Mouse (Mus musculus): ENCODE results near the gene Scel. TPM values are rescaled to one million over a fixed set of nuclear protein-coding genes. Genes with fewer than 3 reads are reported as not detected.

Scel gene
- polyA plus RNA-seq, 1 experiment = not detected

DNA sequence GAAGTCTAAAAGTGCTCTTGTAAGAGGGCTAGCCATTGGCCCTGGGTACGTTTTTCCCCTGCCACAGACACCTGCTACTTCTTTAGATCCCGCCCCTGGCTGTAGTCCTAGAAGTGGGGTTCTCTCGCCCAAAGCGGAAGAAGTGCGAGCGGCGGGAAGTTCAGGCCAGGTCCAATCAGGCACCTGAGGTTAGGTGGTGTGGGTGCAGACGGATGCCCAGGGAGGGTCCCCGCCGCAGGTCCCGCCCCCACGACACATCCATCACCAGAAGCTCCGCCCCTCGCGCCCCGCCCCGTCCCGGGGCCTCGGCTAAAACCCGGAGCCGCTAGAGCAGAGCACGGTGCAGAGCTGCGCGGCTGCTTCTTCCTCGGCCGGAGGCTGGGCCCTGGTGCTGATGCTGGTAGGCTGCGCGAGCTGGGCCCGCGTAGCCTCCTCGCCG, 136.8 kb downstream of the Scel start, which contains the start of gene Slain1:
Gene Slain1, plus strand, starts transcription at position 333 of the 439 bp plus-strand sequence.
- WGBS = under 1% methylated on average over 32 of the region's 32 CpGs
- H3K27ac ChIP-seq (ENCODE audit: insufficient read depth, low read depth, low read length) = peak within 1 kb of the TSS; percentile 84
- TF ChIP-seq POLR2A (IDR thresholded peaks at IDR 0.05; ENCODE audit: insufficient read depth, low read depth, low read length) (peak; percentile 95), CTCF (IDR thresholded peaks at IDR 0.05; ENCODE audit: insufficient read depth, low read depth, low read length) (no peak)
- 0 out of 2 replicates have a peak, but pooled peaks cover 3% of the 10 kb centered on the region for H3K4me1 ChIP-seq (ENCODE audit: control insufficient read depth, insufficient read depth, low read length)
- H3K4me3 ChIP-seq (ENCODE audit: insufficient read depth, low read depth, low read length) = peak within 1 kb of the TSS; percentile 97

- no peak for TF ChIP-seq CTCF (IDR thresholded peaks at IDR 0.05; ENCODE audit: insufficient read depth, low read depth, low read length)
- TF ChIP-seq POLR2A (IDR thresholded peaks at IDR 0.05; ENCODE audit: insufficient read depth, low read depth, low read length) = no peak
- 0 out of 2 replicates have a peak, but pooled peaks cover 3% of the 10 kb centered on the region for H3K4me1 ChIP-seq (ENCODE audit: control insufficient read depth, insufficient read depth, low read length)
- under 1% methylated on average over 67 of the region's 67 CpGs for WGBS
- peak overlapping the region; percentile 84 for H3K27ac ChIP-seq (ENCODE audit: insufficient read depth, low read depth, low read length)
- H3K4me3 ChIP-seq (ENCODE audit: insufficient read depth, low read depth, low read length) = peak overlapping the region; percentile 97
These were observed 137.4 kb downstream of the Scel start for GRCm38 (mm10) chr14:103650413-103651101.

- TF ChIP-seq POLR2A (IDR thresholded peaks at IDR 0.05; ENCODE audit: insufficient read depth, low read depth, low read length) = no peak
- TF ChIP-seq CTCF (IDR thresholded peaks at IDR 0.05; ENCODE audit: insufficient read depth, low read depth, low read length) = no peak
- Histone ChIP-seq H3K4me3 (ENCODE audit: insufficient read depth, low read depth, low read length) (peak overlapping the region; percentile 97), H3K27ac (ENCODE audit: insufficient read depth, low read depth, low read length) (peak overlapping the region; percentile 84; the same call in 1 of the 2 replicates), H3K4me1 (ENCODE audit: control insufficient read depth, insufficient read depth, low read length) (0 out of 2 replicates have a peak, but pooled peaks cover 3% of the 10 kb centered on the region)
- WGBS = 3% methylated on average over 11 of the region's 11 CpGs
These were observed 138.0 kb downstream of the Scel start for GRCm38 (mm10) chr14:103651106-103651505.

DNA sequence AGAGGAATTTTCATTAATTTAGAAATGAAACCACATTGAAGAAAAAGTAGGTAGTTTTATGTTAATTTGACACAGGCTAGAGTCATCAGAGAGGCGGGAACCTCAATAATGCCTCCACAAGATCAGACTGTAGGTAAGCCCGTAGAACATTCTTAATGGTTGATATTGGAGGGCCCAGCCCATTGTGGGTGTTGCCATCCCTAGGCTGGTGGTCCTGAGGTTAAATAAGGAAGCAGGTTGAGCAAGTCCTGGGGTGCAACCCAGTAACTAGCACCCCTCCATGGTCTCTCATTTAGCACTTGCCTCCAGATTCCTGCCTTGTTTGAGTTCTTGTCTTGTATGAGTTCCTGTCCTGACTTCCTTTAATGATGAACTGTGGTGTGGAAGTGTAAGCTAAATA, 138.4 kb downstream of the Scel start:
- TF ChIP-seq POLR2A (IDR thresholded peaks at IDR 0.05; ENCODE audit: insufficient read depth, low read depth, low read length) = no peak
- TF ChIP-seq CTCF (IDR thresholded peaks at IDR 0.05; ENCODE audit: insufficient read depth, low read depth, low read length) = no peak
- H3K27ac ChIP-seq (ENCODE audit: insufficient read depth, low read depth, low read length) = no peak overlapping the region
- 0 out of 2 replicates have a peak, but pooled peaks cover 3% of the 10 kb centered on the region for H3K4me1 ChIP-seq (ENCODE audit: control insufficient read depth, insufficient read depth, low read length)
- 24% methylated on average over 2 of the region's 2 CpGs for WGBS
- no peak overlapping the region; the same call in 1 of the 2 replicates for H3K4me3 ChIP-seq (ENCODE audit: insufficient read depth, low read depth, low read length)

DNA sequence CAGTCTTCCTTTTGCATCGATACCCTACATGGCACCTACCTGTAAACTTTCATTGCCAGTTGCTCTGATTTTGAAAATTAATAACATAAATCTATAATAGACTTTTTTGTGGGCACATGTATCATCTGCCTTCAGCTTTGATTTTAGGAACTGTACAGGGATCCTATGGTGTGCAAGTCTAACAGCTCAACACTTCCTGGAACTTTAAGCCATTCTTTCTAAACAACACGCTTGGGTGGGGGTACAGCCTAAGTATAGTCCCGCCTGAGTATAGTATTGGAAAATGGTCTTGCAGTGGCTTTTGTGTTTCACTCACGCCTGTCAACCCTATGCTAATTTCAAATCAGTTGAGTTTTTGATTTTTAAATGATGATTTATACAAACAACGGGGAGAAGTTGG, 139.4 kb downstream of the Scel start:
- H3K4me3 ChIP-seq (ENCODE audit: insufficient read depth, low read depth, low read length) = no peak overlapping the region
- 73% methylated on average over 5 of the region's 5 CpGs for WGBS
- no peak overlapping the region for H3K27ac ChIP-seq (ENCODE audit: insufficient read depth, low read depth, low read length)
- TF ChIP-seq CTCF (IDR thresholded peaks at IDR 0.05; ENCODE audit: insufficient read depth, low read depth, low read length) (no peak), POLR2A (IDR thresholded peaks at IDR 0.05; ENCODE audit: insufficient read depth, low read depth, low read length) (no peak)
- 0 out of 2 replicates have a peak, but pooled peaks cover 3% of the 10 kb centered on the region for H3K4me1 ChIP-seq (ENCODE audit: control insufficient read depth, insufficient read depth, low read length)

DNA sequence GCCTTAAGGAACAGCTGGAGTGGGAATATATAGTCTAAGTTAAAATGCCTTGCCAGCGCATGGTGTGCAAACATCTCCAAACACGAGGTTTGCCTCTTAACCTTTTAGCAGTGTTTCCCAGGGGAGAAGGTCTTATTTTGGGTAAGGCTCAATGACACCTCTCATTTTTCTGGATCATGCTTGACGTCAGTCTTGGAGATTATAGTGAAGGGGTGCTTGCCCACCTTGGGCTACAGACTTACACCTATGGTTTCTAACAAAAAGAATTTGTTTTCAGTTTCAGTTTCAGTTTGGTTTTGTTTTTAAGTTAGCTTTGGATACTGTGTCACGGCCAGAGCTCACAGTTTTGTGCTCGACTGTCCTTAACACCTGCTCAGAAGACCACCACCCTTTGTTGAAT, 140.7 kb downstream of the Scel start:
- TF ChIP-seq CTCF (IDR thresholded peaks at IDR 0.05; ENCODE audit: insufficient read depth, low read depth, low read length) = no peak
- TF ChIP-seq POLR2A (IDR thresholded peaks at IDR 0.05; ENCODE audit: insufficient read depth, low read depth, low read length) = no peak
- Histone ChIP-seq H3K4me1 (ENCODE audit: control insufficient read depth, insufficient read depth, low read length) (0 out of 2 replicates have a peak, but pooled peaks cover 3% of the 10 kb centered on the region), H3K27ac (ENCODE audit: insufficient read depth, low read depth, low read length) (no peak overlapping the region), H3K4me3 (ENCODE audit: insufficient read depth, low read depth, low read length) (no peak overlapping the region)
- WGBS = 66% methylated on average over 5 of the region's 5 CpGs

DNA sequence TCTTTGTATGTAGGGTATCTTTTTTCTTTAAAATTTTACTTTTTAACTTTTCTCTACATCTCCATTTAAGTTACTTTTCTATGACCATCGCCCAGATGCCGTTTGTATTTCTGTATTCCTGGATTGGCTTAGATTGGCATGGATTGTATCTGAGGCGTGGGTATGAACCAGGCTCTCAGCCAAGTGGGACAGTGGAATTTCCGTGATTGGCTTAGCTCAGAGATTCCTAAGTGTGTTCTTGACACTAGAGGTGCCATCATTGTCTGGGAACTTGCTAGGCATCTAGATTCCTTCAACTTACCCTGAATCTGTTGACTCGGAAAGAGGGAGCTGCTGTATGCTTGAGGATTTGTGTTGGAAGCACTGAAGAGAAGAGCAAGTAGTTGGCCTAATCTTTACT, 142.3 kb downstream of the Scel start:
- no peak overlapping the region for H3K27ac ChIP-seq (ENCODE audit: insufficient read depth, low read depth, low read length)
- H3K4me3 ChIP-seq (ENCODE audit: insufficient read depth, low read depth, low read length) = no peak overlapping the region
- peaks cover 3% of the 10 kb centered on the region; the same call in 1 of the 2 replicates for H3K4me1 ChIP-seq (ENCODE audit: control insufficient read depth, insufficient read depth, low read length)
- TF ChIP-seq CTCF (IDR thresholded peaks at IDR 0.05; ENCODE audit: insufficient read depth, low read depth, low read length) (no peak), POLR2A (IDR thresholded peaks at IDR 0.05; ENCODE audit: insufficient read depth, low read depth, low read length) (no peak)
- 51% methylated on average over 5 of the region's 5 CpGs for WGBS

GRCm38 (mm10) chr14:103657876-103658275, 144.7 kb downstream of the Scel start:
- 86% methylated on average over 4 of the region's 4 CpGs for WGBS
- Histone ChIP-seq H3K27ac (ENCODE audit: insufficient read depth, low read depth, low read length) (no peak overlapping the region), H3K4me1 (ENCODE audit: control insufficient read depth, insufficient read depth, low read length) (peaks cover 5% of the 10 kb centered on the region; the same call in 1 of the 2 replicates), H3K4me3 (ENCODE audit: insufficient read depth, low read depth, low read length) (no peak overlapping the region)
- TF ChIP-seq CTCF (IDR thresholded peaks at IDR 0.05; ENCODE audit: insufficient read depth, low read depth, low read length) (no peak), POLR2A (IDR thresholded peaks at IDR 0.05; ENCODE audit: insufficient read depth, low read depth, low read length) (no peak)

Other genes with a start within 250 kb of the Scel start
- 105 and 197 TPM in 2 replicates for gene Mycbp2, start 166.5 kb upstream of the Scel start, polyA plus RNA-seq (2012; ENCODE audit: insufficient read depth, insufficient read length, low replicate concordance, missing spikeins)
- not detected in 2 replicates for gene Slain1, start 136.9 kb downstream of the Scel start, polyA plus RNA-seq (2012; ENCODE audit: insufficient read depth, insufficient read length, low replicate concordance, missing spikeins)

All from olfactory bulb, adult 2 months (tissue).